Mouse (Mus musculus): ENCODE results near the gene Mrps6.

The Mrps6 gene

GRCm38 (mm10) chr16:92057852-92058643, at the start of gene Mrps6, which contains the start of the genes Gm49711 and Slc5a3:
Gene Mrps6 (plus strand): TSS chr16:92058270.
Gene Gm49711 (plus strand): TSS chr16:92058316.
Gene Slc5a3 (plus strand): TSS chr16:92058322.
- peak; percentile 85 for ATAC-seq (ENCODE audit: low TSS enrichment)

DNA sequence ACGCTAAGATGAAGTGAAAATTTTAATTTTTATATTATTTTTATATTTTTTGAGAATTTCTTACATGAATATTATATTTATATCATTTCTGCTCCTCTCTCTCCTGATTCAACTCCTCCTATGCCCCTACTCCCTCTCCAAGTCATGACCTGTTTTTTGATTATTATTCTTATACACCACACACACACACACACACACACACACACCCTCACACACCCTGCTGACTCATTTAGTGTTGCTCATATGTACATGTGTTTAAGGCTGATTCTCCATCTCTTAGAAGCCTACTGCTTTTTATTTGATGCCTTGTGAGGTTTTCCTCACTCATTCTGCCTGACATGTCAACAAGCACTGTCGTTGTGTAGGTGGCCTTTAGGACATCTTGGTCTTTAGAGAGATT, 48.5 kb upstream of the Mrps6 start:
- ATAC-seq (ENCODE audit: low TSS enrichment): no peak

- ATAC-seq (ENCODE audit: low TSS enrichment): no peak
Observed at GRCm38 (mm10) chr16:92016792-92017191, 41.3 kb upstream of the Mrps6 start.

GRCm38 (mm10) chr16:92019141-92020118, 38.6 kb upstream of the Mrps6 start:
- ATAC-seq (ENCODE audit: low TSS enrichment): peak; percentile 72

GRCm38 (mm10) chr16:92021656-92022400, 36.2 kb upstream of the Mrps6 start:
- no peak for ATAC-seq (ENCODE audit: low TSS enrichment)

DNA sequence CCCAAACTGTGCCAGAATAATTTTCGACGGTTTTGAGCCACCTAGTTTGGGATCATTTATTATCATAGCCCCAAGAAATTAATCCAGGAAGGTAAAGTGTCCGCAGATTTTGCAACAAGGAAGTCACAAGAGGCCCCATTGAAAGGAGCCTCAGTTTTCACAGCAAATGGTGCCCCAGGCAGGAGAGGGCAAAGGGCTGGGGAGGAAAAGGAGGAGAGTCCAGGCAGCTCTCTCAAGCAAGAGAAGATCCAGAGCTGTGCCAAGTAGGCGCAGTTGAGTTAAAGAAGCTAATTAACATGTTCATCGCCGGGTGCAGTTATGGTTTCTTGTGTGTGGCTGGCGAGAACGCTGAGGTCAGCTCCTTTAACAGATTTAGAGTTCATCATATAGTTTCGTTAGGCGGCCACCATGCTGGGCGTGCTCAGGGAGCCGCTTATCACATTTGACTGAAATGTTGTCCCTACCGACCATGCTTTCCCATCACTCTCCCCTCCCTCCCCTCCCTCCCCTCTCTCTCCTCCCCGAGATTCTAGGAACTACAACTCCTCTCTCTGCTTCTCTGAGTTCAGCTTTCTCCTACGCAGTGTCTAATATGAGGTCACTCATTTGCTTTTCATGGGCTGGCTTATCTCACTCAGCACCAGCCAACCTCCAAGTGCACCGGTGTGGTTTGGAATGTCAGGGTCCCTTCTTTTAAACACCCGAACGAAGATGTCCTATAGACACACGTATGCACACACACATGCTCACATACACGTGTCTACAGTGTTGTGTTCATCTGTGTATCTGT, 35.4 kb upstream of the Mrps6 start:
- no peak for ATAC-seq (ENCODE audit: low TSS enrichment)

DNA sequence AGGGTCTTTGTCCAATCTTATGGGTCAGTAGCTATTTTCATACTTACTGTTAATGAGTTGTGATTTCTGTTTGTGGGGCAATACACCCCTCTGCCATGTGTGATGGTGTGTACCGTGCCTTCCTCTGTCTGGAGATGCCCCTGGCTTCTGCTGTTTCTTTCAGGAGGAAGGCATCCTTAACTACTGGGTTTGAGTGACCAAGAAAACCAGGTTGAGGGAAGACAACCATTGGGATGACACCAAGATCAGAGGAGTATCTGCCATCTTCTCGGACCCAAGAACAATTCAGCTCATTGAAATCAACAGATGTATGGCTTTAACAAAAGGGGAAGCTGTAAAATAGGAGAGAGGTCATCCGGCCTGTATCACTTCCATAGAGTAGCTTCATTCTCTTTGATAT, 24.8 kb upstream of the Mrps6 start:
- no peak for ATAC-seq (ENCODE audit: low TSS enrichment)

DNA sequence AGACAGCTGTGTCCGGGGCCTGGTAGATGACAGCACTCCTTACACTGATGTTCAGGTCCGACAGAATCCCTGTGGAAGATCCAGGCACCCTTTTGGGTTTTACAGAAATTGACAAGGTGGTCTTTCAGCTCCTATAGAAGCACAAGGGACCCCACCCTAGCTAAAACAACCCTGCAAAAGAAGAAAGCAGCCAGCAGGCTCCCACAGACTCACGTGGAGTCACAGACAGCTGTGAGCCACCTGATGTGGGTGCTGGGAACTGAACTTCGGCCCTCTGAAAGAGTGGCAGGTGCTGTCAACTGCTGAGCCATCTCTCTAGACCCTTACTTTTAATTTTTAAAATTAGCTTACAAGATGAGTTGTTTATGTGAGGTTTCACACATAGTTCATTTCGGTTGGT, 23.4 kb upstream of the Mrps6 start:
- ATAC-seq (ENCODE audit: low TSS enrichment): no peak

DNA sequence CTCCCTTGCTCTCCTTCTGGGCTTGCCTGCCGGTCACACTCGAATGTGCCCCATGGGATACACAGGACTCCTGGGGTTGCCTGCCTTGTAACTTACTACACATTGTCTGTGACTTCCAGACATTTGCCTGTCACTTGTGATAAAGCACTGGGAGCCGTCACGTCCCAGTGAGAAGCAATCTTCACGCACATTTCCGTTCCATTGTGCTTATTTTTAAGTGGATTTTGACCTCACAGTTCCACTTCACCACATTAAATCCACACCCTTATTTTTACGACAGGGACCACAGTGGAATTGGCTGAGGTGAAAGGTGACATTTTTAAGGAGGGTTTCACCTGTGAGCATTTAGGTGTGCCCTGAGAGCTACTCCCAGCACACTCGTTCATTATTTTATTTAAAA, 21.4 kb upstream of the Mrps6 start:
- no peak for ATAC-seq (ENCODE audit: low TSS enrichment)

DNA sequence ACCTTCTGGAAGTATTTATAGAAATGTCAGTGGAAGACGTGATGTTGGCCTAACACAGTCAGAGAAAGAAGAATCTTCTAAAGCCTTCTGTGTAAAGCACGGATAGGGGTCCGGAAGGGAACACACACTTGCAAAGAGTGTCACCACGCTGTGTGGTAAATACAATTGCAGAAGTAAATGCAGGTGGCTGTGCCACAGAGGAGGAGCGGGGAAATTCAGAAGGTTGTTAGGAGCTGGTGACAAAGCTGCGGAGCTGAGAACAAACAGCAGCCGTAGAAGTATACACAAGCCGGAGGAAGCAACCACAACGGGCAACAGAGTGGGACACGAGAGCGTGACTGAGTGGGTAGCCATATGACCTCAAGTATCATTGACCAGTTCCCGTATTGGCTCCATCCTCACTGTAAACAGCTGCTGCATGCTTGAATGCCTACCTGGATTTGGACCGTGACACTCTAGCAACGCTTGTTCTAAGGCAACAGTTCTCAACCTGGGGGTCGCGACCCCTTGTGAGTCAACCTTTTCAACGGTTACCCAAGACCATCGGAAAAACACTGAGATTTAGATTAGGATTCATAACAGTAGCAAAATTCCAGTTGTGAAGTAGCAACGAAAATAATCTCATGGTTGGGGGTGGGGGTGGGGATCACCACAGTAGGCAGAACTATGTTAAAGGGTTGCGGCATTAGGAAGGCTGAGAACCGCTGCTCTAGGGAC, 20.0 kb upstream of the Mrps6 start:
- ATAC-seq (ENCODE audit: low TSS enrichment): no peak

DNA sequence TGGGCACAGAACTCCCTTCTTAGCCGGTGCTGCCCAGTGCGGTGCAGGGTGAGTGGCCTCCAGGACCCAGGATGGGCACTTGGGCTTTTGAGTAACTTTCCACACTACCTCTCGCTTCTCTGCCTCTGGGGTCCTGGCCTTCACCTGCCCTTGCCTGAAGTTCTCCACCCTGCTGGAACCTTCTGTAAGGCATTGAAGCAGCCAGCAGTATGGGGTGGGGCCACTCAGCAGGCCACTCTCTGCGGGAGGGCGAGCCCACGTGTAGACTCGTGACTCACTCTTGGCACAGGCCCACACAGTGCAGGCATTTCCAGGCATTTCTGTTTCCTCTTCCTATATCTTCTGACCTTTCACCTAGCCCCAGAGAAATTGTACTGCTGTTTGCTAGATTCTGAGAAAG, 18.6 kb upstream of the Mrps6 start:
- no peak for ATAC-seq (ENCODE audit: low TSS enrichment)

DNA sequence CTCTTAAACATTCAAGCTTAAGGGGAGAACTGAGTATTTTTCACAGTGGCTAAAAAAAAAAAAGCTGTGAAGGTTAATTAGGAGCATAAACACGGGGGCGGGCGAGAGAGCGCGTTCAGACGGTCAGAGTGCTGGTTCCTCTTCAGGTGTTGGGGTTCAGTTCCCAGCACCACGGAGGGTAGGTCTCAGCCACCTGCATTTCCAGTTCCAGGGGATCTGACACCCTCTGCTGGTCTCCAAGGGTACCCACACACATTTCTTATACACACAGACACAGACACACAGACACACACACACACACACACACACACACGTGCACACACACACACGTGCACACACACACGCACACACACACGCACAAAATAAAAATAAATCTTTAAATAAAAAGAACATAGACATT, 18.1 kb upstream of the Mrps6 start:
- ATAC-seq (ENCODE audit: low TSS enrichment): no peak

GRCm38 (mm10) chr16:92051777-92052310, 6.2 kb upstream of the Mrps6 start:
- no peak for ATAC-seq (ENCODE audit: low TSS enrichment)

DNA sequence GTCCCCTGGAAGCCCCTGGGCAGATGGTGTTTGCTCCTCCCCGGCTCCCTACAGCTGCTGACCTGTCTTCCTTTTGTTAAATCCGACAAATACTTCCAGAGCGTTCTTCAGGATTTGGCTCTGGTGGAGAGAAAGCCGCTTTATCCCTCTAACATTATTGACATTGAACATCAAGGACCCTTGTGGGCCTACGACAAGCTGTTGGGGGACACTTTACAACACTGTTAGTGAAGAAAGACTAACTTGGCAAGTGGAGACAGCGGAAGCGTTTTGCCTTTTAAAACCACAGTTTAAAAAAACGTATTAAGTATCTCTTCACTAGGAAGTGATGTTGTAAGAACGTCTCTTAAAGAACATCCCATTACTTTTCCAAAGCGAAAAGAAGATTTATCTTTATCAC, 5.5 kb upstream of the Mrps6 start:
- no peak for ATAC-seq (ENCODE audit: low TSS enrichment)

- ATAC-seq (ENCODE audit: low TSS enrichment): no peak
Observed at GRCm38 (mm10) chr16:92056711-92057110, 1.4 kb upstream of the Mrps6 start.

DNA sequence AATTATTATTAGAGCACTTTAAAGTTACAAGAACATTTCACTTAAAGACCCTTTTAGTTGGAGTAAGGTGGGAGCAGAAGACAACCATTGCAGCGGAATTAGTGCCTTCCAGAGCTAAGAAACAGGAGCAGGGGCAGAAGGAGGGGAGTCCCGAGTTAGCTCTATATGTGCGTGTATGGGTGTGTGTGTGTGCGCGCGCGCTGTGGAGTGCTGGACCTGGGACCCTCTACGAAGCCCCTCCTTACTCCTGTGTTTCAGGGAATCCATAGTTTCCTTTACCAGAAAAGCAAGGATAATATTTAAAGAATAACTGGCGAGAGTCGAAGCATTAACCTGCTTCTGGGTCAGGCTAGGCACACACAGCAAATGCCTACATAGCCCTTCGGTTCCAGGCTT, 616 bp upstream of the Mrps6 start:
- peak; percentile 43 for ATAC-seq (ENCODE audit: low TSS enrichment)

DNA sequence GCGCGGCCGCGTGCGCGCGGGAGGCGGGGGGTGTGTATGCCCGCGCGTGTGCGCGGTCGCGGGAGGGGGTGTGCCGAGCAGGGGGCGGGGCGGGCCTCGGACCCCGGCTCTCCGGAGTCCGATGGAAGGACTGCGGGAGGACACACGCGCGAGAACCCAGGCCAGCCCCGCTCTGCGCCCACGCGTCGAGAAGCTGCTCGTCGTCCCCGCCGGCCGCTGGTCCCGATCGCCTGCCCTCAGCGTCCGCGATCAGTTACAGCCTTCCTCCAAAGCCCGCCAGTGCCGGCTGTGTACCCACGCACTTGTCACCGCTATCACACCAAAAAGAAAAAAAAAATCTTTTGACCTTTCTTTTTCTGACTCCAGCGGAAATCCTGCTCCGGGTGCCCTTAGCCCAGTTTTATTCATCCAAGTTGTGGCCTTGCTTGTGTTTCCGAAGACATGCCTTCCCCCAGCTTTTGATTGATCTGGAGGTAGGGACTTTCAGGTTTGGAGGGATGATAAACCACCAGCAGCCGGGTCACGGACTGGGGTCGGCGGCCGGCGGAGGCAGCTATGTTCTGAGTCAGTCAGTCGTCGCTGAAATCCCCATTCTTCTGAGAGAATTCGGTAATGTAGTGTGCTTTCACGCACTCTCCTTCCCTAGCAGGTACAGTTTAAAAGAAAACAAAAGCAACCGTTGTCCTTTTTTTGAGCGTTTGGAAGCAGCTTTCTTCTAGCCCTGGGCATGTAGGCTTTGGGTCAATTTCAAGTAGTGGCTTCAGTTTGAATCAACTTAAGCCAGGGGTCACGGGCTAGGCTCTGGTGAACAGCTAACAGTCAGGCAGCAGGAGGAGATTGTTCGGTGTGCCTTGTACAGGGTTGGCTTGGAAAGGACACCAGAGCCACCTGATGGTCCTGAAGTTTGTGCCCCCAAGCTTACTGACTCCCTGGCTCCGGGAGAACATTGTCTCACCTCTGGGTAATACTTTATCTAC, 862 bp downstream of the Mrps6 start:
- no peak for ATAC-seq (ENCODE audit: low TSS enrichment)

DNA sequence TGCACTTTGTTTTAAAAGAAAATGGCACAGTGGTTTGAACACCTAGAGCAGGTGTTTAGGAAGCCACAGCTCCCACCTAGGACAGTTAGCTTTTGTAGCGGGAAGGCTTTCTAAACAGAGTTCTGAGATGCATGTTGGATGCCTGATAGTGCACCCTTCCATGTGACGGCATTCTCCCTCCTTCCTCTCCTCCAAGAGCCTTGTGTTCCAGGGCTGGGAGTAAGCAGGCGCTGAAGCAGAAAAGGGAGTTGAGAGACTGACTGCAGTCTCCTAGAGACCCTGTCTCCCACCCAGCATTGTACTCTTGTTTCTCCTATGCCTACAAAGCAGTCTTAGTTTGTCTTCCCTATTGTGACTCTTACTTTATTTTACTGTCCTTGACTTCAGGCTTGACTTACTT, 2.1 kb downstream of the Mrps6 start:
- ATAC-seq (ENCODE audit: low TSS enrichment): no peak

DNA sequence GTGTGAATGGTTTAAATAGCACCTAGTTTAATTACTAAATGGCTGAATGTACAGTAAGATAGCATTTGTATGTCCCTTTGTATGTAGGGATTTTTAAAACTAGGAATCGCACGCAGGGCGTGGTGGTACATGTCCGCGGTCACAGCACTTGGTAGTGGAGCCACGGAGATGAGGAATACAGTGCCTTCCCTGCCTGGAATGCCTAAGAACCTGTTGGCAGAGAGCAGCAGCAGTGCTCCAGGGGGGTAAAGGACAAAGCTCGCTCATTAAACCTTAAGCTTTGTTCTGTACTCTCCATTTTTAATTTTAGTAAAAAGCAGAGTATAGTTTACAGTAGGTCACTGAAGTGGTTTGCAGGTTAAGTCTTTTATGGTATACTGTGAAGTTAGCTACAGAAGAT, 3.5 kb downstream of the Mrps6 start:
- ATAC-seq (ENCODE audit: low TSS enrichment): no peak

All from frontal cortex, adult (tissue).